Mouse (Mus musculus) c-Kit-negative CD71-positive TER-119-positive erythroid progenitor cells, embryonic 14.5 days (primary cell): ENCODE results near the gene Tm4sf19.
"Not testable (repeated sequence)": the region's sequence is repeated elsewhere in the genome, so short reads cannot be mapped to it uniquely, and the experiment has no call there.

Experiments used
- DNase-seq: peaks from one replicate; pipeline ENCODE4 v3.0.0-alpha.2; 2013; ENCODE audit warnings: low read depth, low spot score

The Tm4sf19 gene

GRCm38 (mm10) chr16:32430474-32431046 is 30.3 kb downstream of the Tm4sf19 start, which contains the start of gene Pcyt1a:
Pcyt1a (plus strand) TSS chr16:32430921.
- DNase-seq, result peak; percentile 85

DNA sequence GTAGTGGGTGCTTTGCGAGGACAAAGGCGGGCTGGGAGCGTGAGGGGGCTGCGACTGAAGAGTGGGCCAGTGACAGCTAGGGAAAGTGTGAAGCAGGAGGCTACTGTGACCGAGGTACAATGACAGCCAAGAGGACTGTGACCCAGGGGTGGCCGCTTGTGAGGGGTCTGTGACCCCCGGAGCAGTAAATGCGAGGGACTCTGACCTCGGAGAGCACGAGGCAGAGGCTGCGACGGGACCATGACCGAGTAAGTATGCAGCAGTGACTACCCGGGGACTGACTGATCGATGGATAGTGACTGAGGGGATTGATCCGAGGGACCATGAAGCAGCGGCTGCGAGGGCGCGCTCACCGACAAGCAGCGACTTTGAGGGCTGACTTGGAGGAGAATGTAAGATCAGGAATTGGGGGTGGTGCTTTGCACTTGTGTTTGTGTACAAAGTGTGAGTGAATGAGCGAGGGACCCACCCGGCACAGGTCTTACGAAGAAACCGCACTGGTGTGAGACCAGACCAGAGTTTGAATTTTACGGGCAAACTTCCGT is 30.8 kb downstream of the Tm4sf19 start:
- DNase-seq, result no peak

GRCm38 (mm10) chr16:32431926-32432325 is 31.6 kb downstream of the Tm4sf19 start:
- DNase-seq, result no peak

DNA sequence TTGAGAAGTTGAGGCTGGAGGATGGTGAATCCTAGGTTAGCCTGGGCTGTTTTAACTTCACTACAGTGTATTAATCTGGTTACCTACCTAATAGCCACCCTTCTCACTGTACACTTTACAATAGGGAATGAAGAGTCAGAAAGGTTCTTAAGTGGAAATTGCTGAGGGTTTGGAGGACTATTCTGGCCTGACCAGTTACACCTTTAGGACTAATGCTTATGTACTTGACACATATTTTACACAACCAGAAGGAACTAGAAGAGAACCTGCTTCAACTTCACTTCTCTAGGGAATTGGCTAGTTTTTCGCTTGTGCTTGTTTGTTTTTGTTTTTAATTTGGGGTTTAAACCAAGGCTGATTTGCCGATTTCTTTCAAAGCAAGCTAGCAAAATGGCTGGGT is 32.8 kb downstream of the Tm4sf19 start:
- DNase-seq, result no peak

GRCm38 (mm10) chr16:32434066-32434465 is 33.8 kb downstream of the Tm4sf19 start:
- no peak for DNase-seq

- DNase-seq, result no peak
These were observed 34.4 kb downstream of the Tm4sf19 start for GRCm38 (mm10) chr16:32434691-32435090.

DNA sequence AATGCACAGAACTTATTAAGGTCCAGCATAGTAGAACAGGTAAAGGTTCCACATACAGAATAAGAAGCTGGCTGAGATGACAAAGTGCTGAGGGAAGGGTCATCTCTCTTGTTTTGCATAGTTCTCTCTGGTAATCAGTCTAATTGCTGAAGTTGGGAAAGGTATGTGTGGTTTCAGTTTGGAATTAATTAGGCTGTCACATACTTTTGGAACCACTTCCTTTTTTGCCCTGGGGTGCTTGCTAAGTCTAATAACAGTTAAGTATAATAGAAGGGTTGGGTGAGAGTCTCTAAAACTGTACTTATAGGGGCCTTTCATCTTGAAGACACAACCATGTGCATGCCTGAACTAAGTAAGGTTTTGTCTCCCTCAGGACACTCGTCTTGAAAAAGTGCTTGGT is 36.4 kb downstream of the Tm4sf19 start:
- no peak for DNase-seq

DNA sequence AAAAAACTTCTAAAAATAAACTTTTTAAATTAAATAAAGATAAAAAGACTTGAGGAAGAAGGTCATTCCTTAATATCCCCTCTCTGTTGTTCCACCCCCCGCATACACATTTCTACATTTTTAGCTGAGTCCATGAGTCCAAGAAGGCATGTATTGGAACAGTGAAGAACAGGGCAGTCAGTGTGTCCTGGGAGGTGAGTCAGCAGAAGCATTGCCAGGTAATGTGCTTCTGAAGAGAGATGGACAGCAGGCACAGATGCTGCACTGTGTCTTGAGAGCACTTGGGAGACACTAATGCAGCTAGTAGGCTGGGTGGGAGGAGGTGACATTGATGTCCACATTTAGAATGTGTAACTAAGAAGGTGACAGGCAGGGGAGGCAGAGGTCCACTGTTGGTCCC is 37.0 kb downstream of the Tm4sf19 start:
- DNase-seq, result no peak

- DNase-seq, result no peak
These were observed 41.1 kb downstream of the Tm4sf19 start for GRCm38 (mm10) chr16:32441432-32441831.

GRCm38 (mm10) chr16:32444615-32445014 is 44.3 kb downstream of the Tm4sf19 start:
- not testable (repeated sequence) for DNase-seq

GRCm38 (mm10) chr16:32445558-32445957 is 45.3 kb downstream of the Tm4sf19 start:
- no peak for DNase-seq

DNA sequence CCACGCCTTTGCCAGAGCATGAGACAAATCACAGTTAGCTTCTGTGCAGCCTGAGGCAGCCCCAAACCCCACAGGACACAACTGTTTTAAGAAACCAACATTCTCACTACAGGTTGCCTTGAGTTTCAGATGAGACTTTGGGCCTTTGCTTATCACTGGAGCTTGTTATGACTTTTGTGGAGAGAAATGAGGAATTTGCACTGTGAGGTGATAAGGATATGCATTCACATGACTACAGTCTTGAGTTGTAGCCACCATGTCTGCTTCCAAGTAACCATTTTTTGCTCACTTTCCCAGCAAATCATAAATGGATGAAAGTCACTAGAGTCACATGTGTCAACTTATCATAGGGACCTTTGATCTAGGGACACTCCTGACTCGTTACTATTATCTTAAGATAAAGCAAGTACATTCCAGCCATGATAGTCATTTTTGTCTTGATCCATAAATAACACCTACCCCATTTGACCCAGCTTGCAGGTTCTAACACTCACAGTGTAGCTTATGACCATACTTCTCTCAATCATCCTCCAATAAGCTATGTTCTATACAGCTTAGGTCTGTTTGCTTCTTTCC is 46.3 kb downstream of the Tm4sf19 start:
- DNase-seq, result no peak

- peak; percentile 78 for DNase-seq
These were observed 49.4 kb downstream of the Tm4sf19 start for GRCm38 (mm10) chr16:32449665-32450064.

DNA sequence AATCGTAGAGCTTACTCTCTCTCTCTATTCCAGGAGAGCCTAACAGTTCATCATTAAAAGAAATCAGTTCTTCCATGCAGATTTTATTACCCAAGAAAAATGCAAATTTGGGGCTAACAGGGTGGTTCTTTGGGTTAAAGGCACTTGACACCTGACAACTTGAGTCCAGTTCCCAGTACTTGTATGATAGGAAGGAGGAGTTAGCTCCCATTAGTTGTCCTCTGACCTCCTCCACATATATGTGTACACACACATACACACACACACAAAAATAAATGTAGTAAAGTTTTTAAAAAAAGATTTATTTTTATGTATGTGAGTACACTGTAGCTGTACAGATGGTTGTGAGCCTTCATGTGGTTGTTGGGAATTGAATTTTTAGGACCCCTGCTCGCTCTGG is 49.8 kb downstream of the Tm4sf19 start:
- no peak for DNase-seq

GRCm38 (mm10) chr16:32453102-32453501 is 52.8 kb downstream of the Tm4sf19 start:
- DNase-seq, result no peak

DNA sequence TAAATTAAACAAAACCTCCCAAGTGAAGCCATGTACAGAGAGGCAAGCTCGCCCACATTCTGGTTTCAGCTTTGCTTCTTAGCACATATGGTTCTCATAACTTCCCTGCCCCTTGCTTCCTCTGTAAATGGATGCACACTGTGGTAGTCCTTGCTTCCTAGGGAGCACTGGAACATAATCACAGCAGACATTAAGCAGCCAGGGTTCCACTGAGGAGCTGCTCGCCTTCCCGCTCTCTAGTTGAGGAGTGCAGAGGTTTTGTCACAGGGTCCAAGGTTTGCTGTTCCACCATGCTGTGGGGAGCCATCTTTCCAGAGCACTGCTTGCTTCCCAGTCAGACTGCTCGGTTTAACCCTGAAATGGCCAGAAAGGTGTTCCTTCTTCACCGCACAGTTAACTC is 54.3 kb downstream of the Tm4sf19 start:
- DNase-seq, result no peak

GRCm38 (mm10) chr16:32456086-32456485 is 55.8 kb downstream of the Tm4sf19 start:
- DNase-seq, result no peak

- DNase-seq, result no peak
These were observed 56.5 kb downstream of the Tm4sf19 start for GRCm38 (mm10) chr16:32456761-32457160.
